Mouse (Mus musculus): Measurements from ENCODE around the gene Gm12166. TPM values are rescaled to one million over a fixed set of nuclear protein-coding genes. Genes with fewer than 3 reads are reported as not detected.
"Not testable (repeated sequence)": the region's sequence is repeated elsewhere in the genome, so short reads cannot be mapped to it uniquely, and the experiment has no call there.

Gene Gm12166
- polyA plus RNA-seq, 1 experiment from 2014 or later = 5.4 TPM

- H3K27me3 ChIP-seq (replicated peaks) = no peaks in the 10 kb centered on the region
- H3K4me1 ChIP-seq = peaks cover 19% of the 10 kb centered on the region
- no peak overlapping the region for H3K4me2 ChIP-seq
- 97% methylated on average over 4 of the region's 4 CpGs for WGBS
- no peak overlapping the region for H3K9ac ChIP-seq
- no peak for ATAC-seq (replicated peaks)
- H3K9me3 ChIP-seq = no peaks in the 10 kb centered on the region
- no peak overlapping the region for H3K4me3 ChIP-seq
- 0 out of 2 replicates have a peak, but pooled peaks cover 3% of the 10 kb centered on the region for H3K36me3 ChIP-seq (replicated peaks)
- H3K27ac ChIP-seq = no peak overlapping the region
Observed at GRCm38 (mm10) chr11:46058916-46059315, 6.8 kb upstream of the Gm12166 start.

- Histone ChIP-seq H3K9ac (no peak overlapping the region; the same call in 1 of the 2 replicates), H3K4me2 (peak overlapping the region; percentile 69), H3K9me3 (no peaks in the 10 kb centered on the region), H3K36me3 (replicated peaks) (0 out of 2 replicates have a peak, but pooled peaks cover 3% of the 10 kb centered on the region), H3K4me1 (peaks cover 19% of the 10 kb centered on the region), H3K27me3 (replicated peaks) (no peaks in the 10 kb centered on the region), H3K4me3 (peak overlapping the region; percentile 71; the same call in 1 of the 2 replicates), H3K27ac (no peak overlapping the region)
- WGBS = 58% methylated on average over 9 of the region's 9 CpGs
- ATAC-seq (replicated peaks) = no peak
Observed at GRCm38 (mm10) chr11:46058011-46058410, 5.9 kb upstream of the Gm12166 start.

- Histone ChIP-seq H3K4me2 (peak overlapping the region; percentile 69), H3K27me3 (replicated peaks) (no peaks in the 10 kb centered on the region), H3K4me1 (peaks cover 19% of the 10 kb centered on the region), H3K27ac (peak overlapping the region; percentile 90), H3K4me3 (peak overlapping the region; percentile 71), H3K9ac (peak overlapping the region; percentile 70), H3K9me3 (no peaks in the 10 kb centered on the region), H3K36me3 (replicated peaks) (no peaks in the 10 kb centered on the region)
- WGBS = 3% methylated on average over 25 of the region's 25 CpGs
- ATAC-seq (replicated peaks) = peak; percentile 14
Observed at GRCm38 (mm10) chr11:46056770-46057411, 4.8 kb upstream of the Gm12166 start.

- Histone ChIP-seq H3K4me1 (peaks cover 19% of the 10 kb centered on the region), H3K4me3 (peak within 1 kb of the TSS; percentile 71), H3K9me3 (no peaks in the 10 kb centered on the region), H3K9ac (peak within 1 kb of the TSS; percentile 70), H3K27ac (peak within 1 kb of the TSS; percentile 90), H3K27me3 (replicated peaks) (no peaks in the 10 kb centered on the region), H3K36me3 (replicated peaks) (no peaks in the 10 kb centered on the region), H3K4me2 (peak within 1 kb of the TSS; percentile 69)
- WGBS = under 1% methylated on average over 51 of the region's 51 CpGs
- ATAC-seq (replicated peaks) = peak; percentile 88
Observed at GRCm38 (mm10) chr11:46055896-46056769, 4.0 kb upstream of the Gm12166 start, which contains the start of gene Adam19. Gene Adam19, plus strand, starts transcription at chr11:46055992.

GRCm38 (mm10) chr11:46054911-46055895 is 3.1 kb upstream of the Gm12166 start:
- Histone ChIP-seq H3K4me1 (peaks cover 19% of the 10 kb centered on the region), H3K4me3 (peak overlapping the region; percentile 71), H3K4me2 (peak overlapping the region; percentile 69), H3K27me3 (replicated peaks) (no peaks in the 10 kb centered on the region), H3K9me3 (no peaks in the 10 kb centered on the region), H3K27ac (peak overlapping the region; percentile 90), H3K36me3 (replicated peaks) (no peaks in the 10 kb centered on the region), H3K9ac (peak overlapping the region; percentile 70)
- peak; percentile 62 for ATAC-seq (replicated peaks)
- WGBS = 25% methylated on average over 13 of the region's 13 CpGs

GRCm38 (mm10) chr11:46054311-46054710 is 2.2 kb upstream of the Gm12166 start:
- Histone ChIP-seq H3K4me3 (no peak overlapping the region), H3K36me3 (replicated peaks) (no peaks in the 10 kb centered on the region), H3K9me3 (no peaks in the 10 kb centered on the region), H3K4me1 (peaks cover 19% of the 10 kb centered on the region), H3K27me3 (replicated peaks) (no peaks in the 10 kb centered on the region), H3K9ac (no peak overlapping the region), H3K4me2 (no peak overlapping the region), H3K27ac (no peak overlapping the region)
- no peak for ATAC-seq (replicated peaks)
- 62% methylated on average over 5 of the region's 5 CpGs for WGBS

GRCm38 (mm10) chr11:46053457-46053856 is 1.3 kb upstream of the Gm12166 start:
- ATAC-seq (replicated peaks); H3K27me3 ChIP-seq (replicated peaks); H3K9me3 ChIP-seq; H3K4me3 ChIP-seq; H3K4me2 ChIP-seq; H3K36me3 ChIP-seq (replicated peaks); H3K27ac ChIP-seq; H3K9ac ChIP-seq: not testable (repeated sequence)
- H3K4me1 ChIP-seq = peaks cover 19% of the 10 kb centered on the region
- WGBS = 89% methylated on average over 3 of the region's 3 CpGs

- no peak overlapping the region for H3K4me3 ChIP-seq
- no peaks in the 10 kb centered on the region for H3K27me3 ChIP-seq (replicated peaks)
- no peaks in the 10 kb centered on the region for H3K4me1 ChIP-seq
- no peak for ATAC-seq (replicated peaks)
- no peak overlapping the region for H3K9ac ChIP-seq
- no peaks in the 10 kb centered on the region for H3K9me3 ChIP-seq
- no peak overlapping the region for H3K27ac ChIP-seq
- WGBS = 89% methylated on average over 3 of the region's 3 CpGs
- H3K36me3 ChIP-seq (replicated peaks) = no peaks in the 10 kb centered on the region
- H3K4me2 ChIP-seq = no peak overlapping the region
Observed at GRCm38 (mm10) chr11:46047264-46047663, 4.9 kb downstream of the Gm12166 start.

- WGBS = 89% methylated on average over 5 of the region's 5 CpGs
- no peaks in the 10 kb centered on the region for H3K27me3 ChIP-seq (replicated peaks)
- no peak overlapping the region for H3K9ac ChIP-seq
- ATAC-seq (replicated peaks) = no peak
- no peaks in the 10 kb centered on the region for H3K4me1 ChIP-seq
- no peak overlapping the region for H3K4me3 ChIP-seq
- no peak overlapping the region for H3K27ac ChIP-seq
- no peaks in the 10 kb centered on the region for H3K36me3 ChIP-seq (replicated peaks)
- no peaks in the 10 kb centered on the region for H3K9me3 ChIP-seq
- H3K4me2 ChIP-seq = no peak overlapping the region
Observed at GRCm38 (mm10) chr11:46044781-46045180, 7.3 kb downstream of the Gm12166 start.

GRCm38 (mm10) chr11:46041607-46042267 is 10.4 kb downstream of the Gm12166 start:
- Histone ChIP-seq H3K27me3 (replicated peaks) (no peaks in the 10 kb centered on the region), H3K27ac (no peak overlapping the region), H3K4me2 (no peak overlapping the region), H3K9me3 (no peaks in the 10 kb centered on the region), H3K36me3 (replicated peaks) (no peaks in the 10 kb centered on the region), H3K9ac (no peak overlapping the region), H3K4me3 (no peak overlapping the region), H3K4me1 (no peaks in the 10 kb centered on the region)
- no peak for ATAC-seq (replicated peaks)
- 85% methylated on average over 12 of the region's 12 CpGs for whole genome bisulfite sequencing

- 90% methylated on average over 9 of the region's 9 CpGs for WGBS
- Histone ChIP-seq H3K4me2 (no peak overlapping the region), H3K9me3 (no peaks in the 10 kb centered on the region), H3K4me1 (no peaks in the 10 kb centered on the region), H3K4me3 (no peak overlapping the region), H3K9ac (no peak overlapping the region), H3K36me3 (replicated peaks) (no peaks in the 10 kb centered on the region), H3K27ac (no peak overlapping the region), H3K27me3 (replicated peaks) (no peaks in the 10 kb centered on the region)
- ATAC-seq (replicated peaks) = no peak
Observed at GRCm38 (mm10) chr11:46040841-46041556, 11.1 kb downstream of the Gm12166 start.

Data from midbrain, embryonic 15.5 days (tissue).